Mouse (Mus musculus) thymus, postnatal 0 days (tissue): ENCODE results near the gene Dnase1l1. TPM values are rescaled to one million over a fixed set of nuclear protein-coding genes. Genes with fewer than 3 reads are reported as not detected.
A peak's percentile ranks its signal among the peaks of the same experiment; 100 is the strongest.

Experiments used
- DNase-seq: peaks from one replicate; pipeline ENCODE4 v3.0.0-alpha.2; 2015; ENCODE audit warnings: low spot score
- polyA plus RNA-seq: library from polyadenylated mRNA; unstranded; fragments of >200 nt; fragmentation: Nextera tagmentation; extraction: Ambion mirVana; gene quantifications from 2 replicates; pipeline ENCODE4 v1.2.1, GENCODE M21; 2015

The Dnase1l1 gene
- 8.1 and 9.0 TPM in 2 replicates for polyA plus RNA-seq

DNA sequence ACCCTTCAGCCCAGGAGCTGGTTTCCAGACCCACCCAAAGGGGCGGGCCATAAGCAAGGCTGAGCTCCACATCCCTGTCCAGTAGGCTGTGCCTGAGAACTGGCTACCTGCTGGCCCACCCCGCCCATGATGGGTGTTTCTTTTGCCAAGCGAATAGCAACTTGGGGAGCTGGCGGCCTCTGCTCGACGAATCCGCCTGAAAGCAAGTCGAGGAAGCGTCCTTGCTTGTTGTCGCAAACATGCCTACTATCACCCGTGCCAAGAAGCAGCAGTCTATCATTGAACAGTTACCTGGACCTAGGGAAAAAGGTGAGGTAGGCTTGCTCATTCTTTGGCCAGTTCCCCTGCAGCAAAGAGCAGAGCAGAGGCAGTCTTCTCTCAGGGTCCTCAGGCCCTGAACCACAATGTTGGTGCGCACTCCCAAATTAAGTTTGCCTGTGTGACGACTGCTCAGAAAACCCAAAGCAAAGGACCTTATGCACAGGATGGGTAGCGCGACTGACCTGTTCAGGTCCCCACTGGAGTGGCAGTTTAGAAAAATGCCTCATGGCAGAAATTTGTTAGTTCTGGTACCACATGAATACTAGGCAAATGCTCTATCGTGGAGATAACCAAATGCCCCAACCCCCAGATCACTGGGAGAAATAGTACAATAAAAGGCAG is at the start of gene Dnase1l1, which contains the start of gene Taz:
Dnase1l1 (minus strand) TSS at position 606 of the 663 bp plus-strand sequence.
Taz (plus strand) TSS at position 181 of the 663 bp plus-strand sequence.
- DNase-seq: peak; percentile 54

DNA sequence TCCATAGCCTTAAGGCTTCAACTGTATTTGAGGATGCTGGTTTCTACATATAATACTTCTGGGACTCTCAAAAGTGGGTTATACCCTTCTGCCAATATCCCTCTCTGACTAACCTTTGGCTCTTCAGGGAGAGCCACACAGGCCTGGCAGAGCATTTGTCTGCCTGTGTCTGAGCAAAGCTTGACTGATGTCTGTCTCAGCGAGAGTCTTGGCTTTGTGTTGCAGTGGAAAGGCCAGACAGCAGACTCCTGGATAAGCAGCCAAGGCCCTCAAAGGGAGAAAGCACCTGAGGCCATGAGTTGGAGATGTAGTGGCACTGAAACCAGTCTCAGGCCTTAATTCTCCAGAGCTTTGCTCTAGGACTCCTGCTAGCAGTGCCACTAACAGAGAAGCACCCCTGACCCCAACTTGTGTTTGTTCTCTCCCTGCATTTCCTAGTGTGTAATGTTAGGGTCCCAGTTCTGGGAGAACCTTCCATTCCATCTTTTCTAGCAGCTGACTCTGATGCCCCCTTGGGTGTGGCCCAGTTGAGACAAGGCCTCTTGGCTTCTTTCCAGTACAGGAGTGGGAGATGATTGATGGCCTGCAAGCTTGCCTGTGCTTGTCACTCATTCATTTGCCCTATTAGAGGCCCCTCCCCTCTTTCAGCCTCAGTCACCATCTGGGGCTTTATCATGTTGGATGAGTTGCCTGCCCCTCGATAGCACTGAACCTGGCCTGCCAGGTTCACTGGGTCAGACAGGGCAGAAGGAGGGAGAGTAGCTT is 48.2 kb upstream of the Dnase1l1 start:
- DNase-seq: no peak

DNA sequence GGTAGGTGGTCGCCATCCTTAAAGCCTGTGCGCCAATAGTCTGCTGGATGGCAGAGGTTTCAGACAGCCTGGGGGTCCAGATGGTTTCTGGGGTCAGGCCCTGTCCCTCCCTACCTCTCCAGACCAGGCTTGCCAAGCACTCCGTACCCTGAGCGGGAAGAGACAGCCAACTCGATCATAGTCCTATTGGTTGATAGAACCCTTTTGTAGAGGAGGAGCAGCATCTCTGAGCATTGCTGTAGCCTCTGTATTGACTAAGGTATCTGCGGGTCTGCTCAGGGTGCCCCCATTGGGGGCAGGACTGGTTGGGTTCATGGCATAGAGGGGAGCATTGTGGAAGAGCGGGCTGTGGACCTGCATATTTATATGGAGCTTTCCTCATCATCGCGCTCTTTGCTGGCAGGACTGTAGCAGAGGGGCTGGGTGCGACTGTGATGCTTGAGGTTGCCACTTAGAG is 47.1 kb upstream of the Dnase1l1 start:
- DNase-seq: no peak

DNA sequence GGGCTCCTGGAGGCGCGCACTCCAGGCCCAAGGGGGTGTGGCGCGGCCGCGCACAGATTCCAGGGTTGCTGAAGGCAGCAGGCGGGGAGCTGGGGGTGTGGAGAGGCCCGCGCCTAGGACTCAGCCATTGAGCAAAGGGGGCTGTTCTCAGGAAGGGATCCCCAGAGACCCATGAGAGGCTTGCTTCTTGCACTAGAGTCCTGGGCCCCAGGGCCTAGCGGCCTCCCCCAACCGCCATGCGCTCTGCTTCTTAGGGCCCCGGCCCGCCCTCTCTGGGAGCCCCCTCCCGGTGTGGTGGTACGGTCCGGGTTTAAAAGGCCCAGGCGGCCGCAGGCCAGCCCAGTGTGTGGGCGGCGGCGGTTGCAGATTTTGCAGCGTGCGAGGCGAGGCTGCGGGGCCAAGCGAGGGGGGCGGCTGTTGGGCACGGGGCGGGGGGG is 46.6 kb upstream of the Dnase1l1 start, which contains the start of gene Plxna3:
Plxna3 (plus strand) TSS at position 342 of the 437 bp plus-strand sequence.
- peak; percentile 53 for DNase-seq

DNA sequence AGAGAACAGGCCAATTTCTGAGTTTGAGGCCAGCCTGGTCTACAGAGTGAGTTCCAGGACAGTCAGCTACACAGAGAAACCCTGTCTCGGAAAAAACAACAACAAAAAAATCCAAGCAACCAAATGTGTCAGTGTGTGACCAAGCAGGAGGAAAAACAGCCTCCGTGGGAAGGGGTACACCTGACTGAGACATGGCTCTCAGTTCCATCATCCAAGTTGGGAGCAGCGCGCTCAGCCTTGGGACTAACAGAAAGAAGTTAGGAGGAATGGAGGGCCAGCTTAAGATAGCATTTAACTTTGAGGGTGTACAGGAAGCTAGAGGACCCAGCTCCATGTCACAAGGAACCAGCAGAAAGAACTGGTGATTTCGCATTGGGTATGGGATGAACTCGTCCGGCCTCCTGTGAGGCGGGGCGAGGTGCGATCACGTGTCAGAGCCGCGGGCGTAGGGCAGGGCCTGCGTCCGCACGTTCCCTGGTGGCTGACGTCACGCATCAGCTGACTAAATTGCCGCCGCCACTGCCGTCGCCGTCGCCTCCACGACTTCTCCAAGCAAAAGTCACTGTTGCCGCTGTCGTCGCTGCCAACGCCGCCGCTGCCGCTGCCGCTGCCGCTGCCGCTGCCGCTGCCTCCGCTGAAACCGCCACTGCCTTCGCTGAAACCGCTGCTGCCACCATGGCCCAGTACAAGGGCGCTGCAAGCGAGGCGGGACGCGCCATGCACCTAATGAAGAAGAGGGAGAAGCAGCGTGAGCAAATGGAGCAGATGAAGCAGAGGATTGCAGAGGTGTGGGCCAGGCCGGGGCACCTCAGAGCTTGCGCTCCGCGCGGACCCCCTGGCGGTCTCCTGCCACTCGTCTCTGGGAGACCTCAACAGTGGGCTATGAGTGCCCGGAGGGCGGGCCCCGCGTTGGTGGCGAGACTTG is 30.7 kb upstream of the Dnase1l1 start, which contains the start of gene Fam50a:
Fam50a (plus strand) TSS at position 494 of the 925 bp plus-strand sequence.
- DNase-seq: peak; percentile 89

DNA sequence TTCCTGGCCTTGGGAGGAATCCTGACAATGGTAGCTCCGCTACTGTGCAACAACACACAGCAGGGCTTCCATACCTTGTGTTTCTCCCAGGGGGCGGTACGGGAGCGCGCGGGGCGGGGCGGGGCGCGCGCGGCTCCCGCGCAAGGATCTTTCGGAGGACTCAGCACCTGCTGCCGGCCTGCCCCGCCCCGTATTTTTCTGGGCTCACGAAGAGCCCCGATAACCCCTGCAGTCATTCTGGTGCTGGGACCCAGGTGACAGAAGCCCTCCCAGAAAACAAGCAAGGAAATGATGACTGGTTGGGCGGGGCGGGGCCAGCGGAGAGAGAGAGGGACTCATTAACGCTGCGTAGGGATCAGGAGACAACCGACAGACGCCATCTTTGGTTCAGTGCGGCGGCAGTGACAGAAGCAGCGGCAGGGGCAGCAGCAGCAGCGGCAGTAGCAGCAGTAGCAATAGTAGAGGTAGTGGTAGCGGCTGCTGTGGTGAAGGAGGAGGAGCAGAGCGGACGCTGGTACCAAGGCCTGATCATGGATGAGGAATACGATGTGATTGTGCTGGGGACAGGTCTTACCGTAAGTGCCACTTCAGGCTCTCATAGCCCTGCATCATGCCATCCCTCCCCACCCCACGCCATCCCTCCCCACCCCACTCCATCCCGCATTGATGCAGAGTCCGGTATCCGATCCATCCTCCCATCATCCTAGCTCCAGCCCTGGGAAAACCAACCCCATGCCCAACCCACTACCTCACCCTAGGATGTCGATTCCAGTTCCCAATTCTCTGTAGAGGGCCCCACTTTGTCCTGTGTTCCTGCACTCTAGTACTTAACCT is 22.9 kb upstream of the Dnase1l1 start, which contains the start of gene Gdi1:
Gdi1 (plus strand) TSS at position 132 of the 834 bp plus-strand sequence.
- DNase-seq: peak; percentile 85

DNA sequence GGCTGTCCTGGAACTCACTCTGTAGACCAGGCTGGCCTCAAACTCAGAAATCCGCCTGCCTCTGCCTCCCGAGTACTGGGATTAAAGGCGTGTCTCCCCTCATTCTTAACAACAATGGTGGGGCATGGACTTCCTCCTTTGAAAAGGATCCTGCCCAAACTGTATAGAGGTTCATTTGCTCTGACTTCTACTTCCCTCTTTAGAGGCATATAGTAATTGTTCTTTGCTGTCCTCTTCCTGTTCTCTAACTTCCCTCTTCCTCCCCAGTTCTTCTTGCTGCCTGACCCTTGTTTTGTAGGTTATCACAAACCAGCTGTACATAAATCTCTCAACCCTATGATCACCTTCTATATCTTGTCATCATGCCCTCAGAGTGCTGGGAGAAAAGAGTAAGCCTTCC is 17.6 kb upstream of the Dnase1l1 start:
- no peak for DNase-seq

DNA sequence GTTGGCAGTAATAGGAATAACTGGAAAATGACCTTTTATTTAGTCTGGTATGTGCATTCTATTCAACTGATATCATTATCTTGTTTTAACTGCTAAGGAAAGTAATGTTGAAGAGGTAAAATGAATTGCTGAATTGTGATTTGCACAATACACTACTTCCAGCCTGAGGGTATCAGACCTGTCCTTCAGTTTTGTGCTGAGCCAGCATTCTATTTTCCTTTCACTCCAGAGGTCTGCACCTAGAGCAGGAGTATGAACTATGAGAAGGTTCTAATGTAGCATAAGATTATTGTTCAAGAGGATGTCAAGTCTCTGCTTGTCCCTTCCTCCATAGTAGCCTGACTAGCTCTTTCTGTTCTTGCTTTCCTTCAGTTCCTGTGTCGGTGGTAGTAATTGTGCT is 16.2 kb upstream of the Dnase1l1 start:
- no peak for DNase-seq

DNA sequence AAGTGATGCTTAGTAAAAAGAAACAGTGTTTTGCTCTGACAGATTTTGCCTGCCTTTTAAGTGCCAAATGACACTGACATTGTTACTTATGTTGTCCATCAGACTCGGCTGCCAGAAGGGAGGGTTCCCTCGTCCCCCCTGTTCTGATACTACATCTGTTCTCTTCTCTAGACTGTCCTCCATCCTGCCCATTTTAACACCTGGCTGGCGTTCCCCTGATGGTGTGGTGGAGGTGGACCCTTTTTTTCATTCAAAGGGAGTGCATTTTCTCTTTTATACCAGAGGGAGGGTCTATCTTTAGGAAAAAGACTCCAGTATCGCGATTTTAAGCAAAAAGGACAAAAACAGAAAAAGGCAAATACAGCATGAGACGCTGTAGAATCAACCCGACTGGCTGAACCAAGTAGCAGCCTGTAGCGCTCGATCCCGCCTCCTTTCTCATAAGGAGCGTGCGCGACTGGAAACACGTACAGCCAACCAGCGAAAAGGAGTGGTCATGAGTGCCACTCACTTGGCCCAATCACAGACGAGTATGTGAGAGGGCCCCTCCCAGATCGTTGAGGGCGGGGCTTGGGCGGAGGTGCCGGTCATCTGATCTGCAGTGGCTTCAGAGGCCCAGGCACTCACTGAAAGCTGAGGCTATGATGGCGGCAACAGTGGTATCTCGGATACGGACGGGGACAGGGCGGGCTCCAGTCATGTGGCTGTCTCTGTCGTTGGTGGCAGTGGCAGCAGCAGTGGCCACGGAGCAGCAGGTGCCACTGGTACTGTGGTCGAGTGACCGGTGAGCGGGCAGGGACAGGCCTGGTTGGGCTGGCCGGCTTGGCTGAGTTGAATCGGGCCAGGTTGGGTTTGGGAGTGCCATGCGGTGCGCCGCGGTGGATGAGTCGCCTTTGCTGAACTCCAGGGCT is 14.7 kb upstream of the Dnase1l1 start, which contains the start of gene Atp6ap1:
Atp6ap1 (plus strand) TSS at position 560 of the 911 bp plus-strand sequence.
- DNase-seq: peak; percentile 88

DNA sequence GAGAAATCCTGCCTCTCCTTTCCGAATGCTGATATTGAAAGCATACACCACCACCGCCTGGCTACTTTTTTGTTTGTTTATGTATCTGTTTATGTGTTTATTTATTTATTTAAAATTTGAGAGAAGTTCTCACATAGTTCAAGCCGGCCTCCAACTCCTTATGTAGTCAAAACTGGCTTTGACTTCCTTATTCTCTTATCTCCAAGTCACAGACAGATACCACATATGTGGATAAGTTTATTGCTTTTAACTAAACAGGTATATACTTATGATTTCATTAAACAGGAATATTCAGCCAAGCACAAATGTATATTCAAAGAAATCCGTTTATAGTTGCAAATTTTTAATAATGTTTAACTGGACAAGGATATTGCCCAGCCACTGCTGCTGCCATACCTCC is 11.3 kb upstream of the Dnase1l1 start:
- DNase-seq: no peak

DNA sequence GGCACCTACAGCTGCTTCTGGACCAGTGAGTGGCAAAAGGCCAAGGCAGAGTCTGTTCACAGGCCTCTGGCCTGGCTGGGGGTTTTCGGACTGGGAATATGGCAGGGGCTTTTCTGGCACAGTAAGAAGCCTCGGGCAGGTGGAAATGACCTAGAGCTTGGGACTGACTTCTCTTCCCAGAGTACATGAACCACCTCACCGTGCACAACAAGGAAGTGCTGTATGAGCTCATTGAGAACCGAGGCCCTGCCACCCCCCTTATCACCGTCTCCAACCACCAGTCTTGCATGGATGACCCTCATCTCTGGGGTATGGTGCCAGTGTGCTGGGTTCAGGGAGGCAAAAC is 928 bp upstream of the Dnase1l1 start:
- DNase-seq: no peak

DNA sequence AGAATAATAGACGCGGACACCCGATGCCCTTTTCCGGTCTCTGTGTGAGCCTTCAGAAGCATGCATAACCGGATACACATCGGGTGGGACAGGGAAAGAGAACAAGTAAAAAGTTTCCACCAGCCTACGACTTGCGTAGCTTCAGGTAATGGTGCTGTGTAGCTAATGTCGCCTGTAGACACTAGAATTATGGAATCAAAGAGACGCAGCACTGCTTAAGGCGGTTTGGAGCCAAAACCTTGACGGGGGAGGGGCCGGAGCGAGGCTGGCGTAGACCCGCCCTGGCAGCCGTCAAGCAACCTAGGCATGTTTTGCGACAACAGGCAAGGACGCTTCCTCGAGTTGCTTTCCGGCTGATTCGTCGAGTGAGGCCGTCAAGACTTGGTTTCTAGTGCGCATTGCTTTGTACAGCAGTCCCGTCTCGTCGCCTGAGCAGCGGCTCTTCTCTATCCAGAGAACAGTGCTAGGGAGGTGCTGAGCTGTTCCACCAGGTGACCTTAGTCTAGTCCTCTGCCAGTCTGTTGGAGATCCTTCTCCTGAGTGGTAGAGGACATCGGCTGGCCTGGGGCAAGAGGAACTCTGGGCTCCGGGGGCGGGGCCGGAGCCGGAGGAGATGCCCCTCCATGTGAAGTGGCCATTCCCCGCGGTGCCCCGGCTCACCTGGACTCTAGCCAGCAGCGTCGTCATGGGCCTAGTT is 406 bp upstream of the Dnase1l1 start:
- peak; percentile 88 for DNase-seq

DNA sequence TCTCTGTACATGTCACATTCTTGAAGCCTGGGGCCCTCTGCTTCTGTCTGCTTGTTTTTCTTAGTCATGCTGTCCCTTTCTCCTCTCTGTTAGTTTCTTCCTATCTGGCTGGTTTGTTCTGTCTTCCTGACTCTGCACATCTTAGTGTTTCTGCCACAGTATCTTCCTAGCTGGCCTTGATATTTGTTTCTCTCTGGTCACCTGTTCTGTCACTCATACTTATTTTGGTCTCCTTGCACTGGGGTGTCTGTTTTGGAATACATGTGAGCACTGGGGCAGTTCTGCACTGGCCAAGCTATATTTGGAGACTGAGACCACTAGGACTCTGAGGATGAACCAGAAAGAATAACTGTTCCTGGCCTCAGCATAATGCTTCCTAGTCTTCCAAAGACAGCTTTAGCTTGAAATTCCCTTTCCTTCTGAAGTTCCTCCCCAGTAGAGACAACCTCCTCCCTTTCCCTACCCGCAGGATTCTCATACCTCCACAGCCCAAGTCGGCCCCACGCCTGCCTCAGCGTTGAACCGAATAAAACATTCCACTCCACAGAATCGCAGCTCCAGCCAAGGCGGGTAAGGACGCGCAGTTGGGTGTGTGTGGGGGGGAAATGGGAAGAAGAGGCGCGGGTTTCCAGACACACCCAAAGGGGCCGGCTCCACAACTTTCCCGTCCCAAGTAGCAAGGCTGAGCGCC is 951 bp downstream of the Dnase1l1 start:
- DNase-seq: no peak

DNA sequence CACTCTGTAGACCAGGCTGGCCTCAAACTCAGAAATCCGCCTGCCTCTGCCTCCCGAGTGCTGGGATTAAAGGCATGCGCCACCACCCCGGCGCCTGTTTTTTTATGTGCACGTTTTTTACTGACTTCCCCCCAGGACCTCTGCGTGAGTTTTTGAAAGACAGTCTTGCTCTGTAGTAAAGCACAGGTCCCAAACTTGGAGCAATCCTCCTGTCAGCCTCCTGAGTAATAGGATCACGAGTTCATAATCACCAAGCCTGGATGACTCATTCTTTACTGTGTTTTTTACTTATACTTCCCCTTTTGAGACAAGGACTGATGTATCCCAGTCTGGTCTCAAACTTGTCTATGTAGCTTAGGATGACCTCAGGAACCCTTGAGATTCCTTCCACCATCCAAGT is 4.2 kb downstream of the Dnase1l1 start:
- DNase-seq: no peak

DNA sequence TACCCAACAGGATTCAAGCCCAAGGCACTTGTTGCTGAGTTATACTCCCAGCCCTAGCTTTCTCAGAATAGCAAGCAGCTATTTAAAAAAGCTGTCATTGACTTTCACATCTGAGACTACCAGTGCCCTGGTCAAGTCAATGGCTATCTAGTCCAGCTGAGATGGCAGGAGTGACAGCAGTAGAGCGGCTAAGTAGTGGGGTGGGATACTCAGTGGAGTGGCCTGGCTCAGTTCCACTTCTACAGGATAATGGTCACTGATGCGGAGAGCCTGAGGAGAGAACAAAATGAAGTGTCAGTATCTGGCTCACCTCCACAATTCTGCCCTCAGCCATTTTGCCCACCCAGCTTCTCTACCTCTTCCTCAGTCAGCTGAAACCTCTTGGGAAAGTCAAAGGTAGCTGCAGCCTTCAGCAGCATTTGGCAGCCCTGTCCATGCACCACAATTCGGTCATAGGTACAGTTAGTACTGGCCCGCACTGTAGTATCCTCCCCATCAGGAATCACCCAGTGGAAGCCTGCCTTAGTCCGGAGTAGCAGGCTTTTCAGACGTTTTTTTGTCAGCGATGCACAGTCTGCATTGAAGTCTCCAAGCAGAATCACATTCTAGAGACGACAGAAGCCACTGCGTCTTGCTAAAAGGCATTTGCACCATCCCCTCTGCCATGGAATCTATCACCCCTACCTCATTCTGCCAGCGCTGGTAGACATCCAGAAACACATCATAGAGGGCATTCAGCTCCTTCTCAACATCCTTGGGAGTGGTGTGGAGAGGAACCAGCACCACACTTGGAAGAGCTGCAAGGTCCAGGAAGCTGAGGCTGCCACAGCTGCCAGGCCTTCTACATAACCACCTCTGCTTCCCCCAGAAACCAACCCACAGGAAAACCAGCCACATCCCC is 8.5 kb downstream of the Dnase1l1 start:
- no peak for DNase-seq

DNA sequence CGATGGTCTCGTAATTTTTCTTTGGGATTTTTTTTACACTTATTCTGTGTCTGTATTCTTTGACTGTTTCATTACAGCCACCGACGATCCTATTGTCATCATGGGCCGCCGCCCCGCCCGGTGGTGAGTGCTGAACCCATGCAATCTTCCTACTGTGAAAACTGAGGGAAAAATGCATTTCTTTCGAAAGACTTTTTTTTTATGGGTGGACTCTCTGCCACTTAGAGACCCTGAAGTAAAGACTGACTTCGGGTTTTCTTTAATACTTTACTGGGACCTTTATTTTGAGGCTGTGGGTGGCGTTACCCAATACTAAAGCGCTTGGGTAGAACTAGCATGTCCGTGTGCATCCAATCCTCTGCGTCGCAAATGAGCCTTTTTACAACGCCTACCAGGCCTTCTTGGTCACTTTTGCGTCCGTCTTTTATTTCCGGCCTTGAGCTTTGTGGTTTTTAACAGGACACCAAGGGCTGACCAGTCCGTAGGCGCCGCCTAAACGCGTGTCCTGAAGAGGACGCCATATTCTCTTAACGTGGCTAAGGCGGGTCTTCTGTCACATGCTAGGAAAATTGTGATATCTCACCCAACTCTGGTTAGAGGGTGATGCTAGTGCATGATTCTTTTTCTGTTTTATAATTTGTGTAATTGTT is 11.1 kb downstream of the Dnase1l1 start:
- DNase-seq: peak; percentile 18
